Mouse (Mus musculus): Measurements from ENCODE around the gene Akr1c12.
"Not testable (repeated sequence)": the region's sequence is repeated elsewhere in the genome, so short reads cannot be mapped to it uniquely, and the experiment has no call there.

The Akr1c12 gene

DNA sequence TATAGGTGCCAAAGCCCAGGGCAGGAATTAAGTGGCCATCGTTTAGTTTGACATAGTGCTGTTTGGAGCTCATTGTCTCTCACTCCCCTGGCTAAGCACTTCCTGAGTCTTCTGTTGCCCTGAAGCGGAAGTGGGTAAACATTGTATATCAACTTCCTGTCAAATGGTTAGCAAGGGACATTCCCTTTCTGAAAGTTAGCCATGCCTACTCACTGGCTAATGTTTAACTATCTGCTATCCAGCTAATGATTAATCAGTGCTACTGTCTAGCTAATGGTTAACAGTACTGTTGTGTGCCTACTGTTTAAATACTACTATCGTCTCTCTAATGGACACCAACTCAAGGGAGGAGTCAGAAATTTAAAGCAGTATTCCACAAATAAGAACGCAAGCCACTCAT lies at the start of gene Akr1c12:
Akr1c12 (minus strand) TSS at position 150 of the 400 bp plus-strand sequence.
- in situ Hi-C loops (cut with MboI; ENCODE audit: unreplicated experiment in 2 of 2): loop anchor here in 1 of 2 experiments (10.0 kb wide), 1 partner anchor 874 kb away; no protein-coding TSS in a partner anchor

DNA sequence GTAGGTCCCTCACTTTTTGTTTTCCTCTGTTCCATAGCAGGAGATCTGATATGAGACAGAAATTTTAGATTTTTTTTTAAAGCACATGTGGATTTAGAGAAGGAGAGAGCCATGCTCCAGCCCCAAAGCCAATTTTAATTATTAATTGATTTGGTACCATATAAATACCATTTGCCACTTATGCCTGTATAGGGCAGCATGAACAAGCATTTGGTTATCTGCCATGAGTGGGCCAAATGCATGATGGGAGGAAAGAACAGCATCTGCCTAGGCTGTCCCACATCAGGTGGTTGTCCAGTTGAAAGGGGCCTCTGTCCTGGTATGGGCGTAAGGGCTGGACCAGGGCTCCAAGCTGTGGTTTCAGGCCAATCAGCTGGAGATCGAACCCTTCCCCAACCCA lies 39.5 kb upstream of the Akr1c12 start:
- in situ Hi-C loops (cut with MboI; ENCODE audit: unreplicated experiment in 2 of 2): no loop called here

DNA sequence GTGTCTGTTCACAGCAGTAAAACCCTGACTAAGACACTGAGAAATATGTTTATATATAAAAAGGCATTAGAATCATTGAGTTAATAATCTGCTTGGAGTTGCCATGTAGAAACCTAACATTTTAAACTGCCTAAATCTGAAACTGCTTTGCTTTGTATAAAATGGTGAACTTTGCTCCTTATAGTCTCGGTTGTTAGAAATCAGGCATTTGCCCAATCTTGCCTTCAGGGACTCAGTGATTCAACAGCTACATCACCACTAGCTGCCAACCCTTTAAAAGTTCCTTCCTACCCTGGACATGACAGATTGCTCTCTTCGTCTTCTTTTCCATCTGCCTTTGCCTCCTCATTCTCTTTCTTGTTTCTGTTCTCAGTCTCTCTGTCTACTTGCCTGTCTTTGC lies 34.7 kb upstream of the Akr1c12 start:
- in situ Hi-C loops (cut with MboI; ENCODE audit: unreplicated experiment in 2 of 2): no loop called here

DNA sequence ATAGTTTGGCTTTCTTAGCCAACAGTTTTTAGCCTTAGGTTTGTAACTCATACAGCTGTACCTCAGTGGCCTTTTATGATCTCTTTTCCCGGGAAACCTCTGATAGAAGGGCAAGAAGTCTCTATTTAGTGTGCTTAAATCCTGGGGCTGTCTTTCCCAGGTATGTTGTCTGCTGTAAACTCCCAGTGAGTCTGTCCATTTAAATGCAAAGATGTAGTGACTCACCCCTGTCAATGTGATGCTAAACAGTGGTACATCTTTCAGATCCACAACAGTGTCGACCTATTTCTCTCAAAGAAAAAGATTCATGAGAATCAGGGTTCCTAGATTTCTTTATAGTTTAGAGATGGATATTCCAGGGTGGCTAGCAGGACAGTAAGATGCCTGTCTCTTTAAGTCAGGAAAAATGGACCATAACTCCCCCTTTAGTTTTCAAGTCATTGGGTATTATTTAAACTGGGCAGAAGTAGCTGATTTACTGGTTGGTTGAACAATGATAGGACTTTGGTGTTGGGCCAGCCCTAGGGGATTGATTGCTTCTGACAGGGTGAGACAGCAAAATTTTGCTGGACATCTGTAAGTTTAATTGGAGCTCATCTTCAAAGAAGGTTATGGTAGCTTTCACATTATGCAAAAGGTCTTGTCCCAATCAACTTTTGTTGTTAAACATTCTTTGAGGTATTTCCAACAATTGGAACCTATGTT lies 25.8 kb upstream of the Akr1c12 start:
- in situ Hi-C loops (cut with MboI; ENCODE audit: unreplicated experiment in 2 of 2): no loop called here

DNA sequence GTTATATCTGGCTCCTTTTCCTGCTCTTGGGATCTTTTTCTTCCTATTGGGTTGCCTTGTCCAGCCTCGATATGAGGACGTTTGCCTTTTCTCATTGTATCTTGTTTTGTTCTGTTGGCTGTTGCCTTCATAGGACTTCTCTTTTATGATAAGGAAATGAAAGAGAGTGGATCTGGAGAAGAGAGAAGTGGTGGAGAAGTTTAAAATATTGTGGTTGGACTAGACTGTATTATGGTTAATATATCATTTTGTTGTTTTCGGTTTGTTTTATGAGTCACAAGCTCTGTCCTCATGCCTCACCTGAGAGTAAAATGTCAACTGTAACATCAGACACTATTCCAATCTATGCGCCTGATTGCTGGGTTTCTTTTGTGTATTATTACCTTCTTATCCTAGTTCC lies 17.8 kb upstream of the Akr1c12 start:
- in situ Hi-C loops (cut with MboI; ENCODE audit: unreplicated experiment in 2 of 2): no loop called here

DNA sequence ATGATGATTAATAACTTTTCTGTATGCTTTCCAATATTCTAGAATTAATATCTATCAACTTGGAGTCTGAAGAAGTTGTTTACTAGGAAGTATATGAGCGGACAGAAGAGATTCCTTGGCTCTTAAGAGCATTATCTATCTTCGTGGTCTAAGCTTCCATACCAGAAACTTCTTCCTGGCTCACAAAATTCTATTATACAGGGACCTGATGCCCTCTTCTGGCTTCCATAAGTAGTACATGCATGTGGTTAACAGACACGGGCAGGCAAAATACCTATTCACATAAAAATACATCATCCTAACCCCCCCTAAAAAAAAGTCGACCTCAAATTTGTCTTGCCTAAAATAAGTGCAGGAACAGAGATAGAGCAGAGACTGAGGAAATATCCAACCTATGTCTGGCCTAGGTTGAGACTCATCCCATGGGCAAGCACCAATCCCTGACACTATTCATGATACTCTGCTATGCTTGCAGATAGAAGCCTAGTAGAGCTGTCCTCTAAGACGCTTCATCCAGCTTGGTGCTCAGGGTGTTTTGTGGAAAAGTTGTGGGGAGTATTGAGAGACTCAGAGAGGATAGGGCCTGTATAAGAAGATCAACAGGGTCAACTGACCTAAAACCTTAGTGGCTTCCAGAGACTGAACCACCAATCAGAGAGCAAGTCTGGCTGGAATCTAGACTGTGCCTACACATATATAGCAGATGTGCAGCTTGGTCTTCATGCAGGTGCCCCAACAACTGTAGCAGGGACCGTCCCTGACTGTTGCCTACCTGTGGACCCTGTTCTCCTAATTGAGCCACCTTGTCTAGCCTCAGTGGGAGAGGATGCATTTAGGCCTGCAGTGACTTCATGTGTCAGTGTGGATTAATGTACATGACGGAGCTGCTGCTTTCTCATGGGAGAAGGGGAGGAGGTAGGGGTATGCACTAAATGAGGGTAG lies 2.5 kb upstream of the Akr1c12 start:
- in situ Hi-C loops (cut with MboI; ENCODE audit: unreplicated experiment in 2 of 2): loop anchor here in 1 of 2 experiments (10.0 kb wide), 1 partner anchor 617 kb away; no protein-coding TSS in a partner anchor

DNA sequence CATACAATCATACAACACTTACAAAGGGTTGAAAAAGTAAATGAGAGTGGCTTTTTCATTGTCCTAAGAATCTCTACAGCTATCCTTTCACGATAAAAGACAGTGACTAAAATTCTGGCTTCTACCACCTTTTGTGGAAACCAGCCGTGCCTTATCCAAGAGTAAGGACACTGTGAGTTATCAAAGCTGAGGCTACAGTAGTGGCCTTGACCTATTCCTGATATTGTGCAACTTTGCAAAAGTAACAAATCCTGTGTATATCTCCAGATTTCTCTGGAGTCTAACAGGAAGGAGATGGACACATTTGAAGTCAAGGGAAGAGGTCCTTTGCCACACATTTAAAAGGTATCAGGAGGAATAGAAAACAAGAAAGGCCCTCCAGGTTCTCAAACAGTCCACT lies 1.7 kb downstream of the Akr1c12 start:
- in situ Hi-C loops (cut with MboI; ENCODE audit: unreplicated experiment in 2 of 2): loop anchor here in 1 of 2 experiments (10.0 kb wide), 1 partner anchor 873 kb away; no protein-coding TSS in a partner anchor

DNA sequence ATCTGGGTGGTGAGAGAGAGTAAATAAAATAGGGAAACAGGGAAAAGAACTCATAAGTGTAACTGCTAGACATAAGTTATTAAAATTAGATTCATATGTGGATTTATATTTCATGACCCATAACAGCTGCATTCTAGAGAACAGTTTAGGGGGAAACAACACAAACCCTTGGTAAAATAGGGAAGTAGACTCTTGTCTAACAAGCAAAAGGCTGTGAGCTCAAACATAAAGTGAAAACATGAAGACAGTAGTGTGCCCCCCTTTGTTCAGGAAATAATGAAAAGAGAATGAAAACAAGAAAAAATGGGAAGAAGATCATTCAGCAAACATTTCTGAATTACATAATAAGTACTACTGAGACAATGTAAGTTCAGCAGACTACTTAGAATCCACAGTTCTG lies 8.4 kb downstream of the Akr1c12 start:
- in situ Hi-C loops (cut with MboI; ENCODE audit: unreplicated experiment in 2 of 2): loop anchor here in 1 of 2 experiments (10.0 kb wide), 1 partner anchor 866 kb away; no protein-coding TSS in a partner anchor

DNA sequence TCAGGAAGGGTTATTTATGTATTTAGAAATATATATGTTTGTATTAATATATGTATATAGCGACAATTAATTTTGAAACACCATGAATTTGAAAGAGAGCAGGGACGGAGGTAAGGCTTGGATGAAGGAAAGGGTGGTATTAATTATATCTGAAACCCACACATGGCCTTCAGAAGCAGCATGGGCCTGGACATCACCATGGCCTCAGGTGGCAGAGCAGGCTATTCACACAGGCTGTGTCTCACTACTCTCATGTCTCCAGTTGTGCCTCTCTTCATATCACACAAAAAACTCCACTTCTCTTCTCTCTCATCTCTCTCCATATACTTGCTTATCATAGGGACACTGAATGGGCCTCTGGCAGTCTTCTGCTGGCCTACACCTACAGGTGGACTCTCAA lies 13.8 kb downstream of the Akr1c12 start:
- in situ Hi-C loops (cut with MboI; ENCODE audit: unreplicated experiment in 2 of 2): not testable (repeated sequence)

DNA sequence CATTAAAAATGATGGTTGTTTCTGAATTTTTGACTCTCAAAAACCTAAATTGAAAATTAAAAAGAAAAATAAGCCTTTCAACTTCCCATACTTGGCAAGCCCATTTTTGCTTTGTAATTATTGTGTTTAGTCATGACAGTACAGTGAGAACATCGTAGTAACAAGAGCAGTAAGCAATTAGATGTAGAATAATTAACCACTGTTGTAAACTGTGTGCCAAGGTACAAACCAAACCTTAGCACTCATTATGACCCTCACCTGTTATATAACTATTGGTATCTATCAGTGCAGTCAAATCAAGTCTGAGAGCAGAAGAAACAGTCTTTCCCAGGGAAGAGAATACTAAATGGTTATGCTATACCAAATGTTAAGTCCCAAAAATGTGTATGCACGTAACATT lies 14.2 kb downstream of the Akr1c12 start:
- in situ Hi-C loops (cut with MboI; ENCODE audit: unreplicated experiment in 2 of 2): no loop called here

DNA sequence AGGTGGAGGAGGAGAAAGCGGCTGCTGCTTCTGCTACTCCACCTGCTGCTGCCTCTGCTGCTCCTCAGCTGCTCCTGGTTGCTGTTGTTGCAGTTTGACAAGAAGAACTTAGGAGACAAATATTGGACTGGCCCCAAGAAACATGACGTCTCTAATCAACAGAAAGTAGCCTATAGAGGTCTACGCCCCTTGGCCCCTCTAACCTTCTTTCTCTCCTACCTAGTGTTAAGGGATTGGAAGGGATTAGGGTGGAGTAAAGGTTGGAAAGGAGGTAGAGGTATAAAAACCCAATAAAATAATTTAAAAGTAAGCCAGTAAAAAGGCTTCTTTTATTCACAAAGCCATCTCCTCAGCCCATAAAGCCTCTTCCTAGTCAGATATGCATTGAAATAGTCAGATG lies 14.6 kb downstream of the Akr1c12 start:
- in situ Hi-C loops (cut with MboI; ENCODE audit: unreplicated experiment in 2 of 2): no loop called here

DNA sequence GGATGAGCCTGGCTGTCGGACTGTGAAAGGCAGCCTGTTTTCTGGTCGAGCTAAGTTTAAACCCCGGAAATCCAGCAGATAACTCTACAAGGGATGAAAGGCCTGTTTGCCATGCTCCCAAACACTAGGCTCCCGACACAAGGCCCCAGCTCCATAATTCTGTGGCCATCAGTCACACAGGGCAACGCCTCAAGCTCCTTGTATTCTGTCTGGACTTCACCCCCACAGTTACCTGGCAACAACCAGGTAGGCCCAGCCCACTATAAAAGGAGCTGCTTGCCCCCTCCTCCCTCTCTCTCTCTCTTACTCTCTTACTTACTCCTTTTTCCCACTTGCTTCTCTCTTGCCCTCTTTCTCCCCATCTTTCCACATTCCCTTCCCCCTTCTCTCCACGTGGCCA lies 21.9 kb downstream of the Akr1c12 start:
- in situ Hi-C loops (cut with MboI; ENCODE audit: unreplicated experiment in 2 of 2): no loop called here

DNA sequence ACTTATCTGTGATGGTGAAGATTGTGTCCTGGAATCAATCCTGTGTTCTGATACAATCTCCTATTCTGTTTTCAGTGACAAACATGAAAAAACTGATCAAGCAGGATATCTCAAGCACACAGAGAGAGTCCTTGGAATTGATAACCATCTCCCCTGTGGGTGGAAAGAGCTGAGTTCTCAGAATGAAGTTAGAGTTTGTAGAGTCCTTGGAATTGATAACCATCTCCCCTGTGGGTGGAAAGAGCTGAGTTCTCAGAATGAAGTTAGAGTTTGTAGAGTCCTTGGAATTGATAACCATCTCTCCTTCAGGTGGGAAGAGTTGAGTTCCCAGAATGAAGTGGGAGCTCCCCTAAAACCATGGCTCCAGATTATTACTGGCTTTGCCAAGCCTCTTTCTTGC lies 22.3 kb downstream of the Akr1c12 start:
- in situ Hi-C loops (cut with MboI; ENCODE audit: unreplicated experiment in 2 of 2): not testable (repeated sequence)

DNA sequence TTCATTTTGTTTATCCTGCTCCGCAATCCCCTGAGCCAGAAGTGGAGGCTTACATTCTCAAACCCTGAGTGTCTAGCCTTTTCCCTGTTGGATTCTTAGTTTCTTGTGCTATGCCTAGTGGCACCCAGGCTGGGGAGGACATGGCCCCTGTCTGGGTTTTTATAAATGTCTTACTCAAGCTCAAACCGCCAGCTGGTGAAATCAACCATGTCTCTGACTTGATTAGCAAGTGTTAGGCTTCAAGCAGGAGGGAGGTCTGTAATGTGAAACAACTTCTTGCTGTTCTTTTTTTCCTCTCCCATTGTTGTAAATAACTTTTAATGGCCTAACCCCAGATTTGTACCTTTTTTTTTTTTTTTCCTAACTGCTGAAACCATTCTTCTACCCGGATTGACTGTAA lies 29.9 kb downstream of the Akr1c12 start:
- in situ Hi-C loops (cut with MboI; ENCODE audit: unreplicated experiment in 2 of 2): no loop called here

DNA sequence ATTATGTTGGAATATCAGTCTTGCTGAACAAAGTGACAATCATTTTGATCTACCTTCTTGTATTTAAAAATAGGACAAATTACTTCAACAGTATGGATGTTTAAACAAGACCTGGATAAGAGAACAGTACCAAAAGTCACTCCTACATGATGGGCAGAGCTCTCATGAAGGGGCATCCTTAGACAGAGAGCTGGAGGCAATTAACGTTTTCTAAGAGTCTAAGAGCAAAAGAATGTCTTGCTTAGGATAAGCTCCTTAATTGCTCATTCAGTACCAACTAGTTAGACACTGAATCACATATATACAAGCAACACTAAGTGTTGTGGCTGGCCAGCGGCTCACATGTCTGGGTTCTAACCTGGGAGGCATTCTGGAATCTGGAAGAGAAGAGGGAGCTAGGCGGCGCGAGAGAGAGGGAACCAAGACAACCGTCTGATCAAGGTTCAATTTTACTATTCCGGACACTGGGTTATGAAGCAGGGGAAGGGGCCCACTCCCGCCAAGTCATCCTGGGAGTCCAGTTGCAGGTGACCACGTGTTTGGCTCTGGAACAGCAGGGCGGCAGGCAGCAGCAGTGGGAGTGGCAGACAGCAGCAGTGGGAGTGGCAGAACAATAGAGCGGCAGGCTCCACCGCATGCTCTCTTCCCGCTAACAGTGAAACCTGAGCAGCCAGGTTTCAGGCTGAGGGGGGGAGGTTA lies 34.2 kb downstream of the Akr1c12 start:
- in situ Hi-C loops (cut with MboI; ENCODE audit: unreplicated experiment in 2 of 2): no loop called here

DNA sequence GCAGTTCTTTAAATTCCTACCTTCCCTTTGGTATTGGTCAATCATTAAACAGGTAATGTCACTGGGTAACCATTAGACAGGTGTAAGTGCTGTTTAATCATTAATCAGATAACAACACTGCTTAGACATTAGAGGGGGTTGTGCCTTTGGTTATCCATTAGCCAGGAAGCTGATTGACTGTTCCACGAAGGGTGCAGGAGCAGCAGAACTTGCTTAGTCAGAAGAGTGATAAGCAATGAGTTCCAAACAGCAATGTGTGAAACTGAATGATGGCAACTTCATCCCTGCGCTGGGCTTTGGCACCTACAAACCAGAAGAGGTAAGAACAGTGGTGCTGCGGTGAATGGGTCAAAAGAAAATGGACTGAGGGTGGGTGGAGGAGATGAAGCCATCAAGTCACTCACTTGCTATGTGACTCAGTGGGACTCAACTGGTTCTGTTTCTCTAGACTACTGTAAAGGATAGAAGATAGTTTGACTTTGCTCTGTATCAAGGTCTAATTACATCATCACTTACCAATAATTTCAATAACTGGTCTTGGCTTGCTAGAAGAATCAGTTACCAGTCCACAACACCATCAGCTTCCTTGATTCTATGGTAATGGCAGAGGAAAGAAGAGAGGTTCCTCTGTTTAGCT lies 45.6 kb downstream of the Akr1c12 start:
- in situ Hi-C loops (cut with MboI; ENCODE audit: unreplicated experiment in 2 of 2): no loop called here

DNA sequence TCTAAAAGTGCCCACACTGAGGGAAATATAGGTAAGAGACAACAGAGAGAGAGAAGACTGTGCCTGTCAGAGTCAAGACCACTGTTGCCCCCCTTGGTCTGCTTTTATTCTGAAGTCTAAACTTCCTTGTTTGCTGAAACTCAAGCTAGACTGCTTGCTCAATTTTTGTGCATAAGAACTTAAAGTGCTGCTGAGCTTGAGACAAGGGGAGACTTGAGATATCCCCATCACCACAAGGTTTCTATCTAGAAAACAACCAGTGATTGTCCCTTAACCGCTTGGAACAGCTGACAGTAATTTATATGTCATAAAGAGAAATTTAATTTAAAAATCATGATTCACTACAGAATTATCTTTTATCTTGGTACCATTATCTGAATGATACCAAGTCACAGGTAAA lies 46.1 kb downstream of the Akr1c12 start:
- in situ Hi-C loops (cut with MboI; ENCODE audit: unreplicated experiment in 2 of 2): no loop called here

DNA sequence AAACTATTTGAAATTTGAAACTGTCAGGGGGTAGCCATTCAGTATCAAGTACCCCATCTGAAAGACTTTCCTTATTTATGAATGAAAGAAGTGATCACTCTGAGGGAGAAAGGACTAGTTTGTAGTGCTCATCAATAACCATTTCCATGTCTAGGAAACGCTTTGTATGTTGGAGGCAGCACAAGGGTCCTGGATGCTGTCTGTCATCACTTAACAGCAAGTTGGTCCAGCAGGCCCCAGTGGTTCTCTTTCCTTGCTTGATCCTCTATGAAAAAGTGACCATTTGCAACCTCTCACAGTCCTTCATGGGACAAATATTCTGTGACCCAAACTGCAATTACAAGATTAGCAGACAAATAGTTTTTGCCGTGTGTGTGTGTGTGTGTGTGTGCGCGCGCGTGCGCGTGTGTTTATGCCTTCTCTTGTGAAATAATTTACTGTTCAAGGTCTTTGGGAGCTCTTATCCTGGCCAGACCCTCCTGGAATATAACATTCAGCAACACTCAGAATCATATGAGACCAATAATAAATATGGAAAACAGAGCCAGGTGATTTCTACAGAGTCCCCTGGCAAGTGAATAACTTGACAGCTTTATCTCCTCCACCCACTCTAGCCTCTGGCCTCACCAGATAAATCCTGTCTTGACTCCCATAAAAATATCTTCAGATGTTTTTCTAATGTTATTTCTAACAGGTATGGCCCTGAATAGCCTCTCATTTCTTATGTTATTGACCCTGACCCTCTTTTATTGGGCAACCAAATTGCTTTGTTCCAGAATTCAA lies 48.2 kb downstream of the Akr1c12 start:
- in situ Hi-C loops (cut with MboI; ENCODE audit: unreplicated experiment in 2 of 2): no loop called here

DNA sequence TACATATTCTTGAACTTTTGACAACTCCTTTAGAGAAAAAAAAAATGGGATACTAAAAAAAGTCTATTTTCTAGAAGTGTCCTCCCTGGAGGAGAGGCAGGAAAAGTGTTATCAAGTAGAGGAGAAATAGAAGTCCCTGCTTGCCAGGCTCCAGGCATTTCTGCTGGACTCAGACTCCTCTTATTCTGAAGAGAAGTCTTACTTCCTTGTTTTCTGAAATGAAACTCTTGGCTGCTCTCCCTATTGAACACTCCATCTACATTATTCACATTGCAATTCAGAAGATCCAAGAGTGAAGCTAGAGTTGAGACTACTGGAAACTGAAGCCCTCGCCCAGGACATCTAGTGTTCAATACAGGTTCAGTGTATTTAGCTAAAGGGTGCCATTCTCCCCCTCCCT lies 50.8 kb downstream of the Akr1c12 start, which contains the start of gene Akr1c19:
Akr1c19 (plus strand) TSS at position 260 of the 400 bp plus-strand sequence.
- in situ Hi-C loops (cut with MboI; ENCODE audit: unreplicated experiment in 2 of 2): no loop called here

All from v-Abl transformed pro-B cells (cell line).